Mouse (Mus musculus): ENCODE data around the gene Prepl.

Prepl gene

GRCm38 (mm10) chr17:85070658-85071057, 19.4 kb downstream of the Prepl start:
- no peak for DNase-seq

GRCm38 (mm10) chr17:85067331-85067730, 22.7 kb downstream of the Prepl start:
- DNase-seq = no peak

- DNase-seq = no peak
These were observed 26.5 kb downstream of the Prepl start for GRCm38 (mm10) chr17:85063560-85063959.

GRCm38 (mm10) chr17:85059136-85059535, 30.9 kb downstream of the Prepl start:
- no peak for DNase-seq

GRCm38 (mm10) chr17:85058276-85058675, 31.8 kb downstream of the Prepl start:
- no peak for DNase-seq

GRCm38 (mm10) chr17:85048379-85048778, 41.7 kb downstream of the Prepl start:
- DNase-seq = no peak

- no peak for DNase-seq
These were observed 44.9 kb downstream of the Prepl start for GRCm38 (mm10) chr17:85045160-85045559.

- DNase-seq = no peak
These were observed 45.6 kb downstream of the Prepl start for GRCm38 (mm10) chr17:85044466-85044865.

GRCm38 (mm10) chr17:85043404-85043816, 46.6 kb downstream of the Prepl start:
- DNase-seq = no peak

- DNase-seq = no peak
These were observed 47.6 kb downstream of the Prepl start for GRCm38 (mm10) chr17:85042419-85042818.

GRCm38 (mm10) chr17:85040913-85041312, 49.1 kb downstream of the Prepl start:
- no peak for DNase-seq

- DNase-seq = no peak
These were observed 51.3 kb downstream of the Prepl start for GRCm38 (mm10) chr17:85038761-85039160.

GRCm38 (mm10) chr17:85038311-85038710, 51.7 kb downstream of the Prepl start:
- DNase-seq = no peak

GRCm38 (mm10) chr17:85037855-85038254, 52.2 kb downstream of the Prepl start:
- no peak for DNase-seq

GRCm38 (mm10) chr17:85034068-85034467, 56.0 kb downstream of the Prepl start:
- no peak for DNase-seq

- DNase-seq = no peak
These were observed 57.0 kb downstream of the Prepl start for GRCm38 (mm10) chr17:85033087-85033486.

GRCm38 (mm10) chr17:85030651-85031050, 59.4 kb downstream of the Prepl start:
- DNase-seq = no peak

GRCm38 (mm10) chr17:85028797-85029196, 61.2 kb downstream of the Prepl start:
- no peak for DNase-seq

- DNase-seq = no peak
These were observed 61.8 kb downstream of the Prepl start, which contains the start of gene Slc3a1 for GRCm38 (mm10) chr17:85028093-85028739. TSS of gene Slc3a1 (plus strand) at chr17:85028376.

GRCm38 (mm10) chr17:85027247-85027646, 62.8 kb downstream of the Prepl start:
- DNase-seq = no peak

GRCm38 (mm10) chr17:85026436-85026835, 63.6 kb downstream of the Prepl start:
- DNase-seq = no peak

- no peak for DNase-seq
These were observed 64.9 kb downstream of the Prepl start for GRCm38 (mm10) chr17:85025151-85025550.

GRCm38 (mm10) chr17:85024237-85024636, 65.8 kb downstream of the Prepl start:
- DNase-seq = no peak

- DNase-seq = peak in 1 of 2 experiments; percentile 27
These were observed 66.5 kb downstream of the Prepl start for GRCm38 (mm10) chr17:85023247-85024167.

All from spleen, adult 18-20 months (tissue).